Mouse (Mus musculus): ENCODE measurements around the gene Jade2.
"Not testable (repeated sequence)": the region's sequence is repeated elsewhere in the genome, so short reads cannot be mapped to it uniquely, and the experiment has no call there.

Gene Jade2

GRCm38 (mm10) chr11:51833393-51834066 lies 23.9 kb downstream of the Jade2 start:
- no peak for DNase-seq

GRCm38 (mm10) chr11:51832992-51833391 lies 24.5 kb downstream of the Jade2 start:
- no peak for DNase-seq

- peak; percentile 53 to 61 for DNase-seq
Observed at GRCm38 (mm10) chr11:51831962-51832909, 25.2 kb downstream of the Jade2 start.

- peak; percentile 53 to 63 for DNase-seq
Observed at GRCm38 (mm10) chr11:51824867-51825424, 32.5 kb downstream of the Jade2 start.

- peak; percentile 77 to 84 for DNase-seq
Observed at GRCm38 (mm10) chr11:51823963-51824753, 33.3 kb downstream of the Jade2 start.

GRCm38 (mm10) chr11:51823271-51823670 lies 34.2 kb downstream of the Jade2 start:
- DNase-seq = no peak

- DNase-seq = no peak
Observed at GRCm38 (mm10) chr11:51822736-51823135, 34.7 kb downstream of the Jade2 start.

GRCm38 (mm10) chr11:51820861-51821260 lies 36.6 kb downstream of the Jade2 start:
- DNase-seq = peak; percentile 77 to 83

- DNase-seq = peak; percentile 59 to 69
Observed at GRCm38 (mm10) chr11:51819964-51820363, 37.5 kb downstream of the Jade2 start.

- no peak for DNase-seq
Observed at GRCm38 (mm10) chr11:51818837-51819236, 38.6 kb downstream of the Jade2 start.

- DNase-seq = peak; percentile 86 to 90
Observed at GRCm38 (mm10) chr11:51817756-51818155, 39.7 kb downstream of the Jade2 start.

- no peak for DNase-seq
Observed at GRCm38 (mm10) chr11:51812022-51812546, 45.4 kb downstream of the Jade2 start.

GRCm38 (mm10) chr11:51811230-51811629 lies 46.2 kb downstream of the Jade2 start:
- no peak for DNase-seq

- DNase-seq = peak; percentile 39 to 44
Observed at GRCm38 (mm10) chr11:51809632-51810224, 47.7 kb downstream of the Jade2 start.

- DNase-seq = peak; percentile 32 to 50
Observed at GRCm38 (mm10) chr11:51807108-51807879, 50.2 kb downstream of the Jade2 start.

- DNase-seq = peak; percentile 87 to 93
Observed at GRCm38 (mm10) chr11:51805221-51805981, 52.1 kb downstream of the Jade2 start.

GRCm38 (mm10) chr11:51800634-51801325 lies 56.7 kb downstream of the Jade2 start:
- DNase-seq = peak; percentile 49 to 59

- peak in 1 of 2 experiments; percentile 40 for DNase-seq
Observed at GRCm38 (mm10) chr11:51796272-51796671, 61.2 kb downstream of the Jade2 start.

GRCm38 (mm10) chr11:51790662-51791061 lies 66.8 kb downstream of the Jade2 start:
- no peak for DNase-seq

GRCm38 (mm10) chr11:51789735-51790134 lies 67.7 kb downstream of the Jade2 start:
- not testable (repeated sequence) for DNase-seq

All from lung, adult 18-20 months (tissue).